Mouse (Mus musculus) MEL (cell line): ENCODE results near the gene Slc26a11. TPM values are rescaled to one million over a fixed set of nuclear protein-coding genes. Genes with fewer than 3 reads are reported as not detected.

Experiments
- DNase-seq: peaks from one replicate; pipeline ENCODE4 v3.0.0; 2011; ENCODE audit warnings: low read depth, low spot score
- H3K27ac ChIP-seq: 2 replicates; pipeline ENCODE4 v1.5.1; 2012; ENCODE audit warnings: low read depth, mild to moderate bottlenecking, control low read depth, low read length, moderate library complexity; ENCODE audit not compliant: control insufficient read depth
- H3K27me3 ChIP-seq, 2 experiments: fragments of 150-350 bp in 1 of 2; sonication (generic) in 1 of 2; 2 replicates each; pipeline ENCODE4 v1.6.1; 2012; ENCODE audit warnings: low read length in 2 of 2, mild to moderate bottlenecking in 2 of 2, improper control_type of control experiment in 1 of 2, moderate library complexity in 1 of 2; ENCODE audit not compliant: insufficient read depth in 2 of 2, control insufficient read depth in 1 of 2
- H3K36me3 ChIP-seq, 2 experiments: 2 replicates each; pipeline ENCODE4 v1.6.1; 2012 to 2014; ENCODE audit warnings: low read length in 2 of 2, improper control_type of control experiment in 1 of 2, inconsistent platforms in 1 of 2, mild to moderate bottlenecking in 1 of 2; ENCODE audit not compliant: insufficient read depth in 2 of 2, control insufficient read depth in 1 of 2
- H3K4me1 ChIP-seq, 2 experiments: fragments of 150-350 bp in 1 of 2; sonication (generic) in 1 of 2; 2 replicates each; pipeline ENCODE4 v1.6.1; 2012; ENCODE audit warnings: low read length in 2 of 2, improper control_type of control experiment in 1 of 2, mild to moderate bottlenecking in 1 of 2; ENCODE audit not compliant: insufficient read depth in 2 of 2, control insufficient read depth in 1 of 2
- H3K4me3 ChIP-seq, 2 experiments: fragments of 150-350 bp in 1 of 2; sonication (generic) in 1 of 2; 2 replicates each; pipeline ENCODE4 v1.5.1; 2012; ENCODE audit warnings: low read depth in 2 of 2, low read length in 2 of 2, mild to moderate bottlenecking in 2 of 2, moderate library complexity in 2 of 2, control low read depth in 1 of 2, improper control_type of control experiment in 1 of 2; ENCODE audit not compliant: control insufficient read depth in 1 of 2, insufficient read depth in 1 of 2
- H3K79me2 ChIP-seq: 2 replicates; pipeline ENCODE4 v1.6.1; 2012; ENCODE audit warnings: mild to moderate bottlenecking, low read length, moderate library complexity; ENCODE audit not compliant: control insufficient read depth, poor library complexity, insufficient read depth
- H3K9ac ChIP-seq: 2 replicates; pipeline ENCODE4 v1.6.1; 2012; ENCODE audit warnings: low read depth, mild to moderate bottlenecking, control low read depth, low read length, moderate library complexity; ENCODE audit not compliant: control insufficient read depth, poor library complexity, severe bottlenecking
- H3K9me3 ChIP-seq: fragments of 150-350 bp; sonication (generic); replicated peaks from 2 replicates; pipeline ENCODE4 v1.6.1; 2012; ENCODE audit warnings: mild to moderate bottlenecking, low read length, improper control_type of control experiment, moderate library complexity; ENCODE audit not compliant: insufficient read depth
- CTCF ChIP-seq, 3 experiments: IDR thresholded peaks in 2 of 3; conservative IDR thresholded peaks in 1 of 3; 2 replicates each; pipeline ENCODE4 v1.5.1; 2011 to 2012; ENCODE audit warnings: low read length in 3 of 3, low read depth in 2 of 3, mild to moderate bottlenecking in 2 of 3, improper control_type of control experiment in 1 of 3, inconsistent platforms in 1 of 3, mixed read lengths in 1 of 3, moderate library complexity in 1 of 3; ENCODE audit not compliant: control insufficient read depth in 1 of 3, insufficient read depth in 1 of 3, poor library complexity in 1 of 3, severe bottlenecking in 1 of 3
- E2F4 ChIP-seq: IDR thresholded peaks from 2 replicates; pipeline ENCODE4 v1.6.1; 2011; ENCODE audit warnings: low read depth, low read length, improper control_type of control experiment, borderline replicate concordance
- GABPA ChIP-seq: IDR thresholded peaks from 2 replicates; pipeline ENCODE4 v1.6.1; 2012; ENCODE audit warnings: low read depth, mild to moderate bottlenecking, inconsistent platforms, low read length, improper control_type of control experiment, moderate library complexity
- GATA1 ChIP-seq: IDR thresholded peaks from 2 replicates; pipeline ENCODE4 v1.6.1; 2011; ENCODE audit warnings: low read depth, low read length, improper control_type of control experiment
- HCFC1 ChIP-seq: IDR thresholded peaks from 2 replicates; pipeline ENCODE4 v1.6.1; 2012; ENCODE audit warnings: low read depth, mild to moderate bottlenecking, inconsistent platforms, low read length, improper control_type of control experiment, moderate library complexity
- JUND ChIP-seq: IDR thresholded peaks from 2 replicates; pipeline ENCODE4 v1.6.1; 2011; ENCODE audit warnings: low read depth, mild to moderate bottlenecking, improper control_type of control experiment, low read length
- MAFK ChIP-seq: IDR thresholded peaks from 2 replicates; pipeline ENCODE4 v1.6.1; 2011; ENCODE audit warnings: low read depth, mild to moderate bottlenecking, low read length, improper control_type of control experiment, borderline replicate concordance
- MAZ ChIP-seq: IDR thresholded peaks from 2 replicates; pipeline ENCODE4 v1.6.1; 2012; ENCODE audit warnings: low read depth, mild to moderate bottlenecking, inconsistent platforms, low read length, improper control_type of control experiment
- MEF2A ChIP-seq: IDR thresholded peaks from 2 replicates; pipeline ENCODE4 v1.6.1; 2014; ENCODE audit warnings: low read depth, mild to moderate bottlenecking, inconsistent platforms, low read length, improper control_type of control experiment; ENCODE audit not compliant: poor library complexity, insufficient replicate concordance, severe bottlenecking; ENCODE audit errors: extremely low read depth
- MXI1 ChIP-seq: IDR thresholded peaks from 2 replicates; pipeline ENCODE4 v1.6.1; 2011; ENCODE audit warnings: mild to moderate bottlenecking, low read depth, low read length, improper control_type of control experiment
- MYB ChIP-seq: IDR thresholded peaks from 2 replicates; pipeline ENCODE4 v1.6.1; 2011; ENCODE audit warnings: mild to moderate bottlenecking, low read depth, low read length, improper control_type of control experiment
- NELFE ChIP-seq: IDR thresholded peaks from 2 replicates; pipeline ENCODE4 v1.6.1; 2011; ENCODE audit warnings: low read depth, low read length, improper control_type of control experiment
- POLR2A ChIP-seq, 2 experiments: IDR thresholded peaks; 2 replicates each; pipeline ENCODE4 v1.6.1; 2011 to 2012; ENCODE audit warnings: low read length in 2 of 2, mild to moderate bottlenecking in 2 of 2, control low read depth in 1 of 2, improper control_type of control experiment in 1 of 2, low read depth in 1 of 2, moderate library complexity in 1 of 2; ENCODE audit not compliant: control insufficient read depth in 1 of 2, insufficient read depth in 1 of 2, poor library complexity in 1 of 2
- RCOR1 ChIP-seq: IDR thresholded peaks from 2 replicates; pipeline ENCODE4 v1.6.1; 2012; ENCODE audit warnings: low read depth, mild to moderate bottlenecking, inconsistent platforms, low read length, improper control_type of control experiment
- SMC3 ChIP-seq: IDR thresholded peaks from 2 replicates; pipeline ENCODE4 v1.6.1; 2011; ENCODE audit warnings: low read depth, low read length, improper control_type of control experiment
- TAL1 ChIP-seq: IDR thresholded peaks from 2 replicates; pipeline ENCODE4 v1.6.1; 2012; ENCODE audit warnings: mild to moderate bottlenecking, inconsistent platforms, low read length, moderate library complexity, mixed read lengths
- TBP ChIP-seq: IDR thresholded peaks from 2 replicates; pipeline ENCODE4 v1.8.0; 2011; ENCODE audit warnings: low read depth, low read length, improper control_type of control experiment
- TCF12 ChIP-seq: IDR thresholded peaks from 2 replicates; pipeline ENCODE4 v1.6.1; 2014; ENCODE audit warnings: low read depth, mild to moderate bottlenecking, inconsistent platforms, low read length, improper control_type of control experiment, moderate library complexity
- UBTF ChIP-seq: IDR thresholded peaks from 2 replicates; pipeline ENCODE4 v1.6.1; 2012; ENCODE audit warnings: low read depth, mild to moderate bottlenecking, inconsistent platforms, low read length, improper control_type of control experiment, moderate library complexity, borderline replicate concordance; ENCODE audit not compliant: insufficient read depth
- USF1 ChIP-seq: IDR thresholded peaks from 2 replicates; pipeline ENCODE4 v1.6.1; 2014; ENCODE audit warnings: low read depth, mild to moderate bottlenecking, inconsistent platforms, low read length, improper control_type of control experiment, moderate library complexity
- ZKSCAN1 ChIP-seq: IDR thresholded peaks from 2 replicates; pipeline ENCODE4 v1.6.1; 2012; ENCODE audit warnings: low read depth, mild to moderate bottlenecking, inconsistent platforms, low read length, improper control_type of control experiment, moderate library complexity
- ZMIZ1 ChIP-seq: IDR thresholded peaks from 2 replicates; pipeline ENCODE4 v1.6.1; 2012; ENCODE audit warnings: low read depth, mild to moderate bottlenecking, inconsistent platforms, low read length, improper control_type of control experiment, moderate library complexity
- ZNF384 ChIP-seq: IDR thresholded peaks from 2 replicates; pipeline ENCODE4 v1.6.1; 2012; ENCODE audit warnings: low read depth, mild to moderate bottlenecking, inconsistent platforms, low read length, improper control_type of control experiment
- polyA plus RNA-seq, 2 experiments: library from polyadenylated mRNA; stranded (reverse) in 1 of 2; unstranded in 1 of 2; fragments of >175 nt in 1 of 2; fragments of >200 nt in 1 of 2; gene quantifications; 2 replicates each; pipeline versions ENCODE4 v1.2.1 to v1.2.4; 2012; ENCODE audit warnings: low replicate concordance in 2 of 2, low read depth in 1 of 2; ENCODE audit not compliant: insufficient read length in 2 of 2, insufficient read depth in 1 of 2, missing spikeins in 1 of 2
- total RNA-seq: library from RNA; depleted of rRNA; stranded (reverse); fragments of 300-350 nt; gene quantifications from 2 replicates; pipeline ENCODE4 v1.2.3, GENCODE M21; 2012

The Slc26a11 gene
- total and polyA plus RNA-seq, 3 experiments = 0.04 TPM; not detected in 2

DNA sequence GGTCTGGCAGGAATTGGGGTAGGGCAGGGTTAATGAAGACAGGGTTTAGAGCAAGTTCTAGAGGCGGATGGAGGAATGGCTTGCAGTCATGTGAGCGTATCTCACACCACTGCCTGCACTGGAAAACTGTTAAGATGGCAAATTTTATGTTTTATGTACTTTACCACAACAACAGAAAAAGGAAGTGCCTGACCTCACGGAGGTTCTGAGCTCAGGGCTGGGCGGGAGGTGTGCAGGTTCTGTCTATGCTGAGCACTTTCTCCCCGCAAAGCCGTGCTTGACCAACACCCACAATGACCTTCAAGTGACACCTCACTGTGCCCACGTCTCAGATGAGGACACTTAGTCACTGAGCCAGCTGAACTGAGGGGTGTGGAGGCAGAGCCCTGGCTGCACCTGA lies 3.2 kb upstream of the Slc26a11 start:
- H3K36me3 ChIP-seq = peaks cover 0 to 5% of the 10 kb centered on the region in 2 experiments; a peak in 2 of 4 replicates
- DNase-seq = peak; percentile 42
- H3K27me3 ChIP-seq = peaks cover 2 to 4% of the 10 kb centered on the region in 2 experiments; a peak in 3 of 4 replicates

DNA sequence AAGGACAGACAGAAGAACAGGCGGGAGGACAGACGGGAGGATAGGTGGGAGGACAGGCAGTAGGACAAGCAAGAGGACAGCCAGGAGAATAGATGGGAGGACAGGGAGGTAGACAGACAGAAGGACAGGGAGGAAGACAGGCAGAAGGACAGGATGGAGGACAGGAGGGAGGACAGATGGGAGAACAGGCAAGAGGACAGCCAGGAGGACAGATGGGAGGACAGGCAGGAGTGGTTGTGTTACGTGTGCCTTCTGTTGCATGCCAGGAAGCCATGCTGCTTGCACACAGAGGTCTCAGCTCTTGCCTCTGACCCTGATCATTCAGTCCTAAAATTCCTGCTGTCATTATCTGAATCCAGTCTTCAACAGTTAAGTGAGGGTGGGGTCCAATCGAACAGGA lies 1.4 kb upstream of the Slc26a11 start:
- H3K4me3 ChIP-seq = no peak overlapping the region
- peaks cover 2 to 4% of the 10 kb centered on the region in 2 experiments; a peak in 3 of 4 replicates for H3K27me3 ChIP-seq
- H3K9me3 ChIP-seq = no peaks in the 10 kb centered on the region
- peaks cover 0 to 5% of the 10 kb centered on the region in 2 experiments; a peak in 2 of 4 replicates for H3K36me3 ChIP-seq
- TF ChIP-seq RCOR1 (no peak), CTCF (IDR thresholded peaks at IDR 0.05 in 2 of 3, conservative IDR thresholded peaks at IDR 0.05 in 1 of 3; ENCODE audit: control insufficient read depth in 1 of 3, insufficient read depth in 1 of 3, low read depth in 2 of 3, low read length in 3 of 3, poor library complexity in 1 of 3, severe bottlenecking in 1 of 3) (no peak), GABPA (no peak)
- no peak for DNase-seq
- H3K27ac ChIP-seq = no peak overlapping the region
- peaks cover 5 to 11% of the 10 kb centered on the region in 2 experiments for H3K4me1 ChIP-seq
- H3K9ac ChIP-seq = no peak overlapping the region
- no peaks in the 10 kb centered on the region for H3K79me2 ChIP-seq

More for the DNA sequence above, 3.2 kb upstream of the Slc26a11 start:
- Histone ChIP-seq H3K4me1 (peaks cover 5 to 18% of the 10 kb centered on the region in 2 experiments), H3K9me3 (no peaks in the 10 kb centered on the region), H3K27ac (no peak overlapping the region), H3K9ac (no peak overlapping the region), H3K4me3 (no peak overlapping the region), H3K79me2 (no peaks in the 10 kb centered on the region)
- TF ChIP-seq USF1 (peak; percentile 29; the same call in 1 of the 2 replicates), E2F4 (no peak)

DNA sequence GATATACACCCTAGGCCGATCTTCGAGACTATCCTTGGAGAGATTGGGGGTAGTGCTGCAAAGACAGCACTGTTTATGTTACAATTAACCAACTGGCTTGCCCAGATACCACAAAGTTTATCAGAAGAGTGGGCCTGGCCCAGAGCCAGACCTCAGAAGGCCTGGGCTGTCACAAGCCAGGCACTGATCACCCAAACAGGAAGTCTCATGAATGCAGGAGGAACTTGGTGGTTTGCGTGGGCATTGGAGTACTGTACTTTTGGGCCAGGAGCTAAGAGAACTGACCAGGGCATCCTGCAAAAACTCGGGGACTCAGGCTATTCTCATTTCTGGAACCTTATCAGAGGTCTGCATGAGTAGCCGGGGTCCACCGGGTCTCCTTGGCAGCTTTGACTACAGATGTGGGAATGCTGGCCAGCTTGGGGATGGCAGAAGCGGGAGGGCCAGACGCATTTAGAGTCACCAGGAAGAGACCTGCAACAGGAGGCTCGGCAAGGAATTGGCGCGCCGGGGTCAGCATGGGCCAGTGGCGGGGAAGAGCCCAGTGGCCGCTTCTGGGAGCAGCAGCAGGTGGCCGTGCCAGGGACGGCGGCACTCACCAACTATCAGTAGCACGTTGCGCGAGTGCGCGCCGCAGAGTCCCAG lies 437 bp upstream of the Slc26a11 start:
- H3K27ac ChIP-seq = no peak overlapping the region
- TF ChIP-seq ZNF384 = no peak
- TF ChIP-seq MXI1 = peak; percentile 77; the same call in 1 of the 2 replicates
- no peak for TF ChIP-seq E2F4
- peak; percentile 88 for TF ChIP-seq GATA1
- TF ChIP-seq MYB = no peak
- TF ChIP-seq ZMIZ1 = no peak
- no peak for TF ChIP-seq ZKSCAN1
- TF ChIP-seq MAZ = 0 out of 2 replicates have a peak, but pooled peaks have one; percentile 31
- TF ChIP-seq CTCF (IDR thresholded peaks at IDR 0.05 in 2 of 3, conservative IDR thresholded peaks at IDR 0.05 in 1 of 3; ENCODE audit: control insufficient read depth in 1 of 3, insufficient read depth in 1 of 3, low read depth in 2 of 3, low read length in 3 of 3, poor library complexity in 1 of 3, severe bottlenecking in 1 of 3) = no peak
- TF ChIP-seq SMC3 = no peak
- TF ChIP-seq UBTF = no peak
- TF ChIP-seq JUND = no peak
- no peak for TF ChIP-seq MEF2A
- TF ChIP-seq TAL1 = peak; percentile 37; the same call in 1 of the 2 replicates
- TF ChIP-seq NELFE = no peak
- peak; percentile 69 for TF ChIP-seq HCFC1
- peak; percentile 67 for TF ChIP-seq TCF12
- peak; percentile 87 for TF ChIP-seq MAFK
- TF ChIP-seq TBP = 0 out of 2 replicates have a peak, but pooled peaks have one; percentile 59
- no peak for TF ChIP-seq POLR2A (IDR thresholded peaks at IDR 0.05; ENCODE audit: control insufficient read depth in 1 of 2, insufficient read depth in 1 of 2, low read depth in 1 of 2, low read length in 2 of 2, poor library complexity in 1 of 2)

More for the DNA sequence above, 437 bp upstream of the Slc26a11 start:
- H3K36me3 ChIP-seq = peaks cover 0 to 5% of the 10 kb centered on the region in 2 experiments; a peak in 2 of 4 replicates
- H3K9ac ChIP-seq = peak overlapping the region; percentile 4; the same call in 1 of the 2 replicates
- H3K4me1 ChIP-seq = peaks cover 5 to 11% of the 10 kb centered on the region in 2 experiments
- no peaks in the 10 kb centered on the region for H3K79me2 ChIP-seq
- H3K27me3 ChIP-seq = peaks cover 2 to 4% of the 10 kb centered on the region in 2 experiments; a peak in 3 of 4 replicates
- H3K4me3 ChIP-seq = peak overlapping the region in 1 of 2 experiments; percentile 18; a peak in 2 of 4 replicates
- no peaks in the 10 kb centered on the region for H3K9me3 ChIP-seq
- peak; percentile 97 for DNase-seq
